Mouse (Mus musculus): ENCODE data around the gene Col25a1. TPM values are rescaled to one million over a fixed set of nuclear protein-coding genes. Genes with fewer than 3 reads are reported as not detected.

Col25a1 gene
- polyA plus RNA-seq, 1 experiment = 12.2 TPM

DNA sequence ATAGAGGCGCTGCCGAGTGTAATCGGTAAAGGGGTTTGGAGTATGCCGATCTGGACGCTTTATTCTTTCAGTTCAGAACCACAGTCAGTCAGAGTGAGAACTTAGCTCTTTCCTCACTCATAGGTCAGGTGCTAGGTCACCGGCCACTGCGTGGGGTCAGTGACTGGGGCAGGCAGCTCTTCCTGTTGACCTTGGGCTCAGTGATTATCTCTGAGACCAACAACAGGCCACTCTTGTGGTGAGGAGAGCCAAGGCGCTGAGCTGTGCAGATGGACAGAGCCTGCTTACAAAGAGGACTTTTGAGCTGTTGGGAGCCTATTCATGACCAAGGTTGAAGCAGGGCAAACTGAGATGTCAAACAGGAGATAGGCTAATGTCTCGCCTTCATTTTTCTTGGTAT, 174.4 kb downstream of the Col25a1 start:
- no peak for DNase-seq (ENCODE audit: extremely low spot score in 1 of 2, low spot score in 1 of 2)

DNA sequence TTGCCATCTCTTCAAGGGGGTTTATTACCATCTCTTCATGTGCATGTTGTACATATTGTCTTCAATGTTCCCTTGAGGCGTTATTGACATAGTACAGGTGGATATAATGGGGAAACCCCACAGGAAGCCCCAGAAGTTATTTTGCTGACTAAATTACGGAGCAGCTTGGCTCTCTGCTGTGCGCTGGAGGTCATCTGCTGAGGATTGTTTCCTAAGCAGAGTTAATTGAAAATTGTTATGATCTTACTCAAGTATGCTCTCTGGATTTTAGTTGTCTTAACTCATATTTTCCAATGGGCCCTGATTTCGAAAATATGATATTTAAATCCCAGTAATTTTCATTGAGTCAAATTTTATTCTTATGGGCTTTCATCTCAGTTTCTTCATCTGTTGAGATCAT, 178.0 kb downstream of the Col25a1 start:
- DNase-seq (ENCODE audit: extremely low spot score in 1 of 2, low spot score in 1 of 2) = no peak

GRCm38 (mm10) chr3:130310694-130311305, 179.5 kb downstream of the Col25a1 start:
- no peak for DNase-seq (ENCODE audit: extremely low spot score in 1 of 2, low spot score in 1 of 2)

- DNase-seq (ENCODE audit: extremely low spot score in 1 of 2, low spot score in 1 of 2) = no peak
Measured at GRCm38 (mm10) chr3:130313246-130313645, 181.9 kb downstream of the Col25a1 start.

- no peak for DNase-seq (ENCODE audit: extremely low spot score in 1 of 2, low spot score in 1 of 2)
Measured at GRCm38 (mm10) chr3:130327039-130328015, 196.0 kb downstream of the Col25a1 start.

DNA sequence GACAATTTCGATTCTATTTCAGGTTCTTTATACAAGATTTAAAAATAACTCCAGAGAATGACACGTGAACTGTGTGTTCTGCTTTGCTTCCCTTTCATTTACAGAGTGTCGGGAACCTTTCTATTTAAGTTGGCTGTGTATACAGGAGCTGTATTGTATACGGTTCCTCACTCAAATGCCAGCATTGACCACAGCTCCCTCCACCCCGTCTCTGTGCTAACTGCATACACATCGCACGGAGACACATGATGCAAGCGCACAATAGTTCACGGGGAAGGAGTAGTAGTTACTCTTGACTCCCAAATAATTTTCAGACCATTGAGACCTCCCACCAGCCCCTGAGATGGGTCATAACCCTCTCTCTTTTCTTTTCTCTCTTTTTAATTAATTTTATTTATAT, 197.6 kb downstream of the Col25a1 start:
- peak in 1 of 2 experiments; percentile 13 for DNase-seq (ENCODE audit: extremely low spot score in 1 of 2, low spot score in 1 of 2)

DNA sequence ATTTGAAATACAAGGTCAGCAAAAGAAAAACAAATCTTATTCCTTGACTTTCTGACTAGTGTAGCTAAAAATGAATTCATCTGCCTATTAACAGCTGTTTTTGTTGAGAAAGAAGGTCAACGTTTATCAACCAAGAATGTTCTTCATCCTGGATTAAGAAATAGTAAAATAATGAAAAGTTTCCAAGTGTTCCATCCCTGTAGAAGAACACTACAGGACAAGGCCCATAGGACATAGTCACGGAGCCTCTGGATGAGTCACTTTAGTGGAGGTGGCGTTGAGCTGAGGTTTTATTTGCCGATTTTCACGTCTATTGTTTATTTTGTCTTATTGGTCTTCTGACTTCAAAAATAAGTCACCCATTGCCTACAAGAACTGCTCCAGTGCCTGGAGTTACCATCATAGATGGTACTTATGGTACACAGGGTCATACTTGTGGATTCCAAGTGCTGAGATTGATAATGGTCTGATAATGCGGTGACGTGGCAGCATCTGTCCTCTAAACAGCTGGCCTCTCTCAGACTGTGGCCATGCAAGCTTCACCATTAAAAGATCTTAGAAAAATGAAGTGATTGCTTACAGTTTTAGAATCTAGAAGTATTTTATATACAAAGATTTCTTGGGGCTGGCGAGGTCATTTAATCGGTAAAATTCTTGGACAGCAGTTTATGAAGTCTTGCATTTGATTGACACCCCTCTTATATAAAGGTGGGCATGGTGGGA, 198.7 kb downstream of the Col25a1 start:
- DNase-seq (ENCODE audit: extremely low spot score in 1 of 2, low spot score in 1 of 2) = no peak

GRCm38 (mm10) chr3:130330556-130330950, 199.3 kb downstream of the Col25a1 start:
- no peak for DNase-seq (ENCODE audit: extremely low spot score in 1 of 2, low spot score in 1 of 2)

DNA sequence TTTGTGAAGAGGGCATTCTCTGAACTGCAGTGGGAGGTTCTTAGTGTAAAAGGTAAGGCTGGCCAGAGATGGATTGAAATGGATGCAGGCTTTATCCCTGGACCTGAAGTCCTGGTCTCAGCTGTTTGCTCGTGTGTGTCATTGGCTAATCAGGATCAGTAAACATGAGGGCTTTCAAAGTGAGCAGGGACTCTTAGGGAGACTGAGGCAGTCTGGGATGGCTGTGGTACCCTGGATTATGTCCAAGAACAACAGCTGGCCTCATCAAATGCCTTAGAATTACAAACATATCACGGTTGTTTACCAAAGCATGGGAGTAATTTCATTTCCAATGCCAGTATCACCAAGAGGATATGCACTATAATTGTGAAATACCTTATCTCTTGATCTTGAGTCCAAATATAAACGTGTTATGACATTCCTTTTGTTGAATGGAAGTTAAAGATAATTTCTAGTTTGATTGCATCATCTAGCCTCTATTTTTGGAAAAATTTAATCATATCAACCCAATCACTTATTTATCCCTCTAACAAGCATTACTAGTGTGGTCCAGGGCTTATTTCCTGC, 201.1 kb downstream of the Col25a1 start:
- no peak for DNase-seq (ENCODE audit: extremely low spot score in 1 of 2, low spot score in 1 of 2)

GRCm38 (mm10) chr3:130337857-130338256, 206.6 kb downstream of the Col25a1 start:
- DNase-seq (ENCODE audit: extremely low spot score in 1 of 2, low spot score in 1 of 2) = peak in 1 of 2 experiments; percentile 38

DNA sequence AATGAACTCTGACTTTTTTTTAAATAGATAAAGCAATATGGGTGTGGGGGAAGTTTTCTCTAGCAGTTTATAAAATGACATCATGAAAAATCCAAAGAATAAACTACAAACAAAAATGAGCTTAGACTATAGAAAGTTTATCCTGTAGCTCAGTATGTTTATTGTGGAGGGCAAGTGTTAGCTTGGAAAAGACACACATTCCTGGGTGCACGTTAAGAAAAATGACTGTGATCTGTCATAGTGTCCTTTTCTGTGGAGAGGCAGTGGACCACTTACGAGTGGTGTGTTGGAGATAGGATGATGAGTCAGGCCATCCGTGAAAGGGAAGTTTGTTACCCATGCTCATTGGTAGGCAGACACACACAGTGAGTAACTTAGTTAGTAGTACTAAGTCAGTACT, 207.1 kb downstream of the Col25a1 start:
- DNase-seq (ENCODE audit: extremely low spot score in 1 of 2, low spot score in 1 of 2) = no peak

DNA sequence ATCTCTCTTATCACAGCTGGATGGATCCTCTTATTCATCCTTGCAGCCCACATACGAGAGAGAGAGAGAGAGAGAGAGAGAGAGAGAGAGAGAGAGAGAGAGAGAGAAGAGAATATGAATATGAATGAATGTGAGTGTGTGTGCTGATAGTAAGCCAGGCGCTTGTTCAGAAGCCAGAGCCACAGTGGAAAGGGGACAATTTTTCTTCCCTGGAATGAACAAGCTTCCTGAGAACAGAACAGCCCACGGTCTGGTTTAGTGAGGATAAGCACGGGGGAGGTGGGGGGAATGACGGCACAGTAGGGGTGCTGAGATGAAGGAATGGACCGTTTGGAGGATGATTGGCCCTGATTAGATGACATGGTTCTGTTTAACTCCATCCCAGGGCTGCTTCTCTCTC, 218.9 kb downstream of the Col25a1 start:
- DNase-seq (ENCODE audit: extremely low spot score in 1 of 2, low spot score in 1 of 2) = peak in 1 of 2 experiments; percentile 51

DNA sequence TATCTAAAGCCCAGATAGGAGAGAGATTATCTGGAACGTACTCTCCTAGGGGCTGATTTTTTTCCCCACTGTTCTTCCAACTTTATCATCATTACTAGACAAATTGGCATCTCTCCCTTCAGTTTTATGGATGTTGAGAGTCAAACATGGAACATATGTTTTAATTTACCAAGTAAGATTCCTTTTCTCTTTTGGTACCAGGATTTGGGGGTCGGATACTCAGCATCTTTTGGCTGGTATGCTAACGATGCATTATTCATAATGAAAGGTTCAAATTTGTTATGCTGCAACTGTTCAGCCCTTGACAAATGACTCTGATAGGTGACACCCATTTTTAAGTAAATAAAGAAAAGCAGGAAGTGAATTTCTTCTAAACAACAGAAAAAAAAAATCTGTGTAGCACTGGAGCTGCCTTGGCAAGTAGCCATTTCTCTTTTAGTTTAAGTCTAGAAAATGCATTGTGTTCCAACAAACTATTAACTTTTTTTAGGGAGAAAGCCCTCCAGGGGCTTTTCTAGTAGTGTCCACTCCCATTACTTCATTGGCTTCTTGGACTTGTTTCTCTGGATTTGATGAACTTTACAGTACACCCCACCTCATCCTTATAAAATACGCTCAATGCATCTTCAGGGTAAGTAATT, 223.2 kb downstream of the Col25a1 start:
- DNase-seq (ENCODE audit: extremely low spot score in 1 of 2, low spot score in 1 of 2) = no peak

DNA sequence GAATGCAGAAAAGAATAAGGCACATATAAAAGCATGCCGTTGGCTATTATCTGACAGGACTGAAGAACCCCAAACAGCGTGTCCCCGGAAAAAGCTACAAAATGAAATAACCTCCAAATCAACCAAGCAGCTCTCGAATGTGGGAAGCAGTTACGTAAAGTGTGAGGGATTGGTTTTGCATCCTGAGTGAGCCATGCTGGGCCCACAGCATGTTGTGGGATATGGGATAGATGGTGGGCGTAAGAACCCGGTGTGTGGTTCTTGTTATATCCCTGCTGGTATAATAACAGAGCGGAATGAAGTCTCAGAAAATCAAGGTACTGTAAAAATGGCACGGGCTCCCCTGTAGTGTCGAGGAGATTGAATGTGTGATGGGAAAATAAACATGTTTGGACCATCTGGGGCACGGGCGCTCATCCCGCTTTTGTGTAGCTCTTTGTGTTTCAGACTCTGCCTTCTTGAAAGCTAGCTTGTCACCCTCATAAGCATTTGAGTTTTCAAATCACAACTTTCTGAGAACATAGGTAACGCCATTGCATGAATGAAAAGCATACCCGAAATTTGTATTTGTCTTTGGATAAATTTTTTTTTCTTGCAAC, 225.4 kb downstream of the Col25a1 start:
- DNase-seq (ENCODE audit: extremely low spot score in 1 of 2, low spot score in 1 of 2) = peak in 1 of 2 experiments; percentile 40

- DNase-seq (ENCODE audit: extremely low spot score in 1 of 2, low spot score in 1 of 2) = no peak
Measured at GRCm38 (mm10) chr3:130360813-130361212, 229.5 kb downstream of the Col25a1 start.

DNA sequence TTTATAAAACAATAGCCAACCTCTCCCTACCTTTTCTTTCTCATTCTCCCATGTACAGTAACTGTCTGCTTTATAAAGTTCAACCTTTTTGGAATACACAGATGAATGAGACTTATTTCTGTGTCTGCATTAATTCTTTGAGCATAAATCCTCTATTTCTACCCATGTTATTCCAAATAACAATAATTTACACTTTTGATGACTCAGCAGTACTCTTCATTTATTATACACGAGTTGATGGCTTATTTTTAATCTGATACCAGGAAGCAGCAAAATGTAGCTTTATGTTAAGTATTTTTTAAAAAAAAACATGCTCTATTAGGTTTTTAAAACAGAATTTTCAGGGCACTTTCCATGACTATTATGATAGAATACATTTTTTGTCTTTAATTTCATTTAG, 230.6 kb downstream of the Col25a1 start:
- no peak for DNase-seq (ENCODE audit: extremely low spot score in 1 of 2, low spot score in 1 of 2)

GRCm38 (mm10) chr3:130362797-130363367, 231.6 kb downstream of the Col25a1 start:
- peak in 1 of 2 experiments; percentile 35 for DNase-seq (ENCODE audit: extremely low spot score in 1 of 2, low spot score in 1 of 2)

GRCm38 (mm10) chr3:130366917-130367610, 235.8 kb downstream of the Col25a1 start:
- no peak for DNase-seq (ENCODE audit: extremely low spot score in 1 of 2, low spot score in 1 of 2)

GRCm38 (mm10) chr3:130368352-130368751, 237.1 kb downstream of the Col25a1 start:
- no peak for DNase-seq (ENCODE audit: extremely low spot score in 1 of 2, low spot score in 1 of 2)
